Mouse (Mus musculus) midbrain, embryonic 11.5 days (tissue): ENCODE measurements around the gene Htr3a. TPM values are rescaled to one million over a fixed set of nuclear protein-coding genes. Genes with fewer than 3 reads are reported as not detected.

ENCODE experiments used
- ATAC-seq: fragments of 200-750 bp; cut with Nextera tagmentation; 2 replicates; pipeline ENCODE4 v1.8.0; 2017; ENCODE audit warnings: moderate TSS enrichment, moderate library complexity; ENCODE audit not compliant: low FRiP score
- DNase-seq: peaks from one replicate; pipeline ENCODE4 v3.0.0; 2015; ENCODE audit warnings: low spot score; ENCODE audit errors: missing footprints
- H3K27ac ChIP-seq: fragments of 300-500 bp; sonication (generic); 2 replicates; pipeline ENCODE4 v1.5.1; 2014; ENCODE audit warnings: low read depth, low read length
- H3K27me3 ChIP-seq: fragments of 300-500 bp; sonication (generic); 2 replicates; pipeline ENCODE4 v1.6.1; 2014; ENCODE audit warnings: mild to moderate bottlenecking, low read length, moderate library complexity, mixed read lengths; ENCODE audit not compliant: control insufficient read depth, insufficient read depth
- H3K36me3 ChIP-seq: fragments of 300-500 bp; sonication (generic); 2 replicates; pipeline ENCODE4 v1.6.1; 2014; ENCODE audit warnings: mild to moderate bottlenecking, low read length, moderate library complexity, mixed read lengths; ENCODE audit not compliant: control insufficient read depth, insufficient read depth
- H3K4me1 ChIP-seq: fragments of 300-500 bp; sonication (generic); 2 replicates; pipeline ENCODE4 v1.6.1; 2014; ENCODE audit warnings: low read length; ENCODE audit not compliant: control insufficient read depth, insufficient read depth
- H3K4me2 ChIP-seq: fragments of 300-500 bp; sonication (generic); 2 replicates; pipeline ENCODE4 v1.6.1; 2014; ENCODE audit warnings: mild to moderate bottlenecking, moderate library complexity
- H3K4me3 ChIP-seq: fragments of 300-500 bp; sonication (generic); 2 replicates; pipeline ENCODE4 v1.5.1; 2014; ENCODE audit warnings: low read depth, low read length
- H3K9ac ChIP-seq: fragments of 300-500 bp; sonication (generic); 2 replicates; pipeline ENCODE4 v1.6.1; 2014; ENCODE audit warnings: low read length
- H3K9me3 ChIP-seq: fragments of 300-500 bp; sonication (generic); 2 replicates; pipeline ENCODE4 v1.6.1; 2016; ENCODE audit warnings: low read length; ENCODE audit not compliant: control insufficient read depth
- WGBS: fragments of 180-500 bp; shearing (Covaris S2); extraction: QIAGEN DNeasy Blood & Tissue Kit; methylation state at CpG from one replicate; pipeline ENCODE4 v1.1.7; 2014; 5-methylcytosine and 5-hydroxymethylcytosine counted together
- polyA plus RNA-seq: library from polyadenylated mRNA; unstranded; fragments of >200 nt; fragmentation: Nextera tagmentation; extraction: Ambion mirVana; gene quantifications from 2 replicates; pipeline ENCODE4 v1.2.1, GENCODE M21; 2014

Htr3a gene
- polyA plus RNA-seq, 1 experiment from 2014 or later, result 0.19 TPM

DNA sequence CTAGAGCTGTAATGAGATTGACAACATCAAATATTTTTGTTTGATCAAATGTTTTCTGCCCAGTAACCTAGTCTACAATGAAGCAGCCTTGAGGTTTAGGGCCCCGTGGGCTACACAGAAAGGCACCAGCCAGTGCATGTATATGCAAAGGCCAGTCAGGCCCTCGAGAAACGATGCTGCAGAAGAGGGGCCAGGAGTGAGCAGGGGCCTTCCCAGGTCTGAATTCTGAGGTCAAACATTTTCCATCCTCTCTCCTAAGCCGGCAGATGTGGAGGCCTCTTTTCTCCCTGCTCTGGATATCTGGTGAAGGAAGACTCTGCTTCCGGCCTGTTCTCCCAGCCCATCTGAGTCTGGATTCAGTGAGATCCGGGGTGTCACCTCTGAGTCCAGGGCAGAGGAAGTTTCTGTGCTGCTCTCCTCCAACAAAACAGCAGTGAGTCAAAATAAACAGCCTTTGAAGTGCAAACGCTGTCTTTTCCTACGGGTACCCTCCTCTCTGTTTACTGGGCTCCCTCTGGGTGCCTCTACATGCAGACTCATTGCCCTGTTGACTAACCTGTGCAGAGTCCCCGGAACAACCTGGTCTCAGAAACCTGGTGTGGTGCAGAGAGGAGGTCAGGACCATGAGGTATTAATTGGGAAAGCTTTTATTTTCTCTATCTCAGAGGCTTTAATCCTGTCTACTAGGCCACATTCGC is 50.9 kb downstream of the Htr3a start:
- no peaks in the 10 kb centered on the region for H3K27me3 ChIP-seq
- 18% methylated on average over 10 of the region's 10 CpGs for WGBS
- no peak overlapping the region for H3K27ac ChIP-seq
- H3K9ac ChIP-seq, result 0 out of 2 replicates have a peak overlapping the region, but pooled peaks have one; percentile 17
- no peak overlapping the region for H3K4me3 ChIP-seq
- ATAC-seq, result no peak; the same call in 1 of the 2 replicates
- no peaks in the 10 kb centered on the region for H3K9me3 ChIP-seq
- H3K36me3 ChIP-seq, result no peaks in the 10 kb centered on the region
- peaks cover 3% of the 10 kb centered on the region for H3K4me1 ChIP-seq
- DNase-seq, result peak; percentile 92
- H3K4me2 ChIP-seq, result no peak overlapping the region

DNA sequence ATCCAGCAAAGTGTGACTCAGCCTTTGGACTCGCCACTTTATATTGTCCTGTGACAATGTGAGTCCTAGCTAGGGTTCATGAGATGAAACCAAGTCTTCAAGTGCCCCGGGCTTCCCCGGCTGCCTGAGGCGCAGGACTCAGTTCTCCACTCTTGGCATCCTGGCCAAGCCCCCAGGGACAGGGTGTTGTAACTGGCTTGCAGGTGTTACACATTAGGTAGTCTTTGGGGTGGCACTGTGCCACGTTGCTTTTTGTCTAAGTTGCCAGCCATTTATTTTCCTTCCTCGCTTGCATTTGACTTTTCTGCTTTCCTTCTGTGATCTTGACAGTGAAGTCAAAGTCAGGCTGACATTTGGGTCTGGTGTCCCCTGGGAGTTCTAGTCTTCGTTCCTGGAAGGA is 53.0 kb downstream of the Htr3a start:
- no peak for ATAC-seq
- WGBS, result 72% methylated on average over 7 of the region's 7 CpGs
- no peak overlapping the region for H3K4me2 ChIP-seq

DNA sequence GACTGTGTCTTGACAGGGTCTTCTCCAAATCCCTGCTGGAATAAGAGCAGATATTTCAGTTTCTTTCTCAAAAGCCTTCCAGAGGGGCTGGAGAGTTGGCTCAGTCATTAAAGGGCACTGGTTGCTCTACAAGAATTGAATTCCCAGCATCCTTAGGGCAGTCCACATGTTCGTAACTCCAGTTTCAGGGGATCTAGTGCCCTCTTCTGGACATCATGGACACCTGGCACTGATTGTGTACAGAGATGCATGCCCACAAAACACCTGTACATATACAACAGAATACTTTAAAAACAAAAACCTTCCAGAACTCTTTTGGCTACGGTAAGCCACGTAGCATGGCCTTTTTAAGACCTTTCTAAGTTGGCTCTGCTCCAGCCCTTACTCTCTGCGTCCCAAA is 54.7 kb downstream of the Htr3a start:
- Histone ChIP-seq H3K27me3 (no peaks in the 10 kb centered on the region), H3K27ac (no peak overlapping the region), H3K9ac (no peak overlapping the region), H3K4me1 (peaks cover 3% of the 10 kb centered on the region), H3K36me3 (no peaks in the 10 kb centered on the region), H3K4me2 (no peak overlapping the region), H3K4me3 (no peak overlapping the region), H3K9me3 (no peaks in the 10 kb centered on the region)
- ATAC-seq (no peak), DNase-seq (no peak)
- WGBS, result 96% methylated on average over 4 of the region's 4 CpGs

More for the DNA sequence above, 53.0 kb downstream of the Htr3a start:
- Histone ChIP-seq H3K36me3 (no peaks in the 10 kb centered on the region), H3K4me1 (peaks cover 3% of the 10 kb centered on the region), H3K4me3 (no peak overlapping the region), H3K9me3 (no peaks in the 10 kb centered on the region), H3K27me3 (no peaks in the 10 kb centered on the region), H3K27ac (no peak overlapping the region), H3K9ac (no peak overlapping the region)
- DNase-seq, result no peak

DNA sequence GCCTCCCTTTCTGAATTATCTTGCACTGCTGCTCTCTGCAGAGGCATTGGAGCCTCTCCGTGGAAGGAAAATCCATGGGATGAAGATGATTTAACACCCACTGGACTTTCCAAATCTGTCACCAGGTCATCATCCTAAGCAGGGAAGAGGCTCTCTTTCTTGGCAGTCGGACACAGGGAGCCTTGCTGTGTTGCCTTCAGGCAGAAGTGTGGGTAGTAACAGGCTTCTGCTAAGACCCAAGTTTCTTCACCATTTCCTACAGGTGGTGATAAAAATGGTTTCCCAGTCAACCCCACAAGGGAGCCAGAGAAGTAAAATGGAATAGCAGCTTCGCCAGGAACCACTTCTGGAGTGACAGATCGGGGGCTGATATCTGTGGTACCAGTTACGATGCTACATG is 61.4 kb downstream of the Htr3a start:
- no peak for DNase-seq
- no peaks in the 10 kb centered on the region for H3K36me3 ChIP-seq
- ATAC-seq, result no peak
- H3K27ac ChIP-seq, result no peak overlapping the region
- no peaks in the 10 kb centered on the region for H3K4me1 ChIP-seq
- H3K27me3 ChIP-seq, result no peaks in the 10 kb centered on the region
- no peaks in the 10 kb centered on the region for H3K9me3 ChIP-seq
- 92% methylated on average over 5 of the region's 5 CpGs for WGBS
- H3K9ac ChIP-seq, result no peak overlapping the region
- H3K4me2 ChIP-seq, result no peak overlapping the region
- H3K4me3 ChIP-seq, result no peak overlapping the region

Other genes starting within 250 kb of the Htr3a start
- 14.0 and 15.0 TPM in 2 replicates for gene Zbtb16, start 74.9 kb downstream of the Htr3a start, polyA plus RNA-seq
- gene Htr3b, start 53.9 kb upstream of the Htr3a start, polyA plus RNA-seq, result 0.08 TPM in 1 of 2 replicates, not detected in the other
- 41.5 and 43.0 TPM in 2 replicates for gene Usp28, start 74.3 kb upstream of the Htr3a start, polyA plus RNA-seq
- gene Zw10, start 144.5 kb upstream of the Htr3a start, polyA plus RNA-seq, result 56.1 and 62.7 TPM in 2 replicates
- gene Tmprss5, start 170.2 kb upstream of the Htr3a start, polyA plus RNA-seq, result 0.79 and 0.83 TPM in 2 replicates